Mouse (Mus musculus): Measurements from ENCODE around the gene Aasdhppt. TPM values are rescaled to one million over a fixed set of nuclear protein-coding genes. Genes with fewer than 3 reads are reported as not detected.
A peak's percentile ranks its signal among the peaks of the same experiment; 100 is the strongest.

Aasdhppt gene
- polyA plus RNA-seq (2014; fragmentation: Nextera tagmentation; extraction: Ambion mirVana): 29.7 and 32.0 TPM in 2 replicates

- DNase-seq (ENCODE audit: low spot score) (peak; percentile 100), ATAC-seq (ENCODE audit: low read depth) (peak; percentile 99)
- no peaks in the 10 kb centered on the region for H3K27me3 ChIP-seq (replicated peaks; ENCODE audit: control insufficient read depth, insufficient read depth, low read length)
- no peaks in the 10 kb centered on the region for H3K36me3 ChIP-seq (ENCODE audit: control insufficient read depth, insufficient read depth, low read length)
- under 1% methylated on average over 43 of the region's 53 CpGs for WGBS
- peaks cover 17% of the 10 kb centered on the region for H3K4me1 ChIP-seq (ENCODE audit: control insufficient read depth, insufficient read depth, low read length)
- peak within 1 kb of the TSS; percentile 92 for H3K27ac ChIP-seq (replicated peaks; ENCODE audit: low read depth, low read length)
- peak within 1 kb of the TSS; percentile 78 for H3K4me3 ChIP-seq (ENCODE audit: low read depth, low read length)
- peak within 1 kb of the TSS; percentile 82 for H3K9ac ChIP-seq (ENCODE audit: low read depth, low read length)
- H3K9me3 ChIP-seq (ENCODE audit: control insufficient read depth, low read length): no peaks in the 10 kb centered on the region
- peak within 1 kb of the TSS; percentile 69 for H3K4me2 ChIP-seq (ENCODE audit: low read depth, low read length)
Measured at GRCm38 (mm10) chr9:4309351-4310085, at the start of gene Aasdhppt, which contains the start of gene Kbtbd3. Gene Aasdhppt, minus strand, starts transcription at chr9:4309471. Gene Kbtbd3, plus strand, starts transcription at chr9:4309833.

GRCm38 (mm10) chr9:4353163-4353562 lies 43.9 kb upstream of the Aasdhppt start:
- H3K9ac ChIP-seq (ENCODE audit: low read depth, low read length): no peak overlapping the region
- no peak overlapping the region for H3K4me3 ChIP-seq (ENCODE audit: low read depth, low read length)
- no peaks in the 10 kb centered on the region for H3K4me1 ChIP-seq (ENCODE audit: control insufficient read depth, insufficient read depth, low read length)
- no peak overlapping the region for H3K27ac ChIP-seq (replicated peaks; ENCODE audit: low read depth, low read length)
- H3K4me2 ChIP-seq (ENCODE audit: low read depth, low read length): no peak overlapping the region
- H3K36me3 ChIP-seq (ENCODE audit: control insufficient read depth, insufficient read depth, low read length): no peaks in the 10 kb centered on the region
- H3K9me3 ChIP-seq (ENCODE audit: control insufficient read depth, low read length): no peaks in the 10 kb centered on the region
- WGBS: 87% methylated on average over 1 of the region's 1 CpGs
- no peaks in the 10 kb centered on the region for H3K27me3 ChIP-seq (replicated peaks; ENCODE audit: control insufficient read depth, insufficient read depth, low read length)
- DNase-seq (ENCODE audit: low spot score) (no peak), ATAC-seq (ENCODE audit: low read depth) (no peak)

GRCm38 (mm10) chr9:4318939-4319721 lies 9.9 kb upstream of the Aasdhppt start:
- no peaks in the 10 kb centered on the region for H3K27me3 ChIP-seq (replicated peaks; ENCODE audit: control insufficient read depth, insufficient read depth, low read length)
- ATAC-seq (ENCODE audit: low read depth) (no peak), DNase-seq (ENCODE audit: low spot score) (no peak)
- H3K9ac ChIP-seq (ENCODE audit: low read depth, low read length): no peak overlapping the region
- WGBS: 81% methylated on average over 6 of the region's 6 CpGs
- H3K4me2 ChIP-seq (ENCODE audit: low read depth, low read length): no peak overlapping the region
- H3K4me1 ChIP-seq (ENCODE audit: control insufficient read depth, insufficient read depth, low read length): no peaks in the 10 kb centered on the region
- no peaks in the 10 kb centered on the region for H3K9me3 ChIP-seq (ENCODE audit: control insufficient read depth, low read length)
- H3K4me3 ChIP-seq (ENCODE audit: low read depth, low read length): no peak overlapping the region
- H3K27ac ChIP-seq (replicated peaks; ENCODE audit: low read depth, low read length): no peak overlapping the region
- H3K36me3 ChIP-seq (ENCODE audit: control insufficient read depth, insufficient read depth, low read length): no peaks in the 10 kb centered on the region

- Histone ChIP-seq H3K9me3 (ENCODE audit: control insufficient read depth, low read length) (no peaks in the 10 kb centered on the region), H3K4me2 (ENCODE audit: low read depth, low read length) (no peak overlapping the region), H3K9ac (ENCODE audit: low read depth, low read length) (no peak overlapping the region), H3K27me3 (replicated peaks; ENCODE audit: control insufficient read depth, insufficient read depth, low read length) (no peaks in the 10 kb centered on the region), H3K4me1 (ENCODE audit: control insufficient read depth, insufficient read depth, low read length) (peaks cover under 1% of the 10 kb centered on the region; the same call in 1 of the 2 replicates), H3K4me3 (ENCODE audit: low read depth, low read length) (no peak overlapping the region), H3K36me3 (ENCODE audit: control insufficient read depth, insufficient read depth, low read length) (no peaks in the 10 kb centered on the region), H3K27ac (replicated peaks; ENCODE audit: low read depth, low read length) (no peak overlapping the region)
- DNase-seq (ENCODE audit: low spot score) (no peak), ATAC-seq (ENCODE audit: low read depth) (no peak)
- WGBS: 93% methylated on average over 2 of the region's 2 CpGs
Measured at GRCm38 (mm10) chr9:4315746-4316145, 6.5 kb upstream of the Aasdhppt start.

- H3K27me3 ChIP-seq (replicated peaks; ENCODE audit: control insufficient read depth, insufficient read depth, low read length): no peaks in the 10 kb centered on the region
- H3K27ac ChIP-seq (replicated peaks; ENCODE audit: low read depth, low read length): no peak overlapping the region
- peaks cover 6% of the 10 kb centered on the region; the same call in 1 of the 2 replicates for H3K4me1 ChIP-seq (ENCODE audit: control insufficient read depth, insufficient read depth, low read length)
- no peak for ATAC-seq (ENCODE audit: low read depth)
- no peak overlapping the region for H3K4me2 ChIP-seq (ENCODE audit: low read depth, low read length)
- no peak overlapping the region for H3K9ac ChIP-seq (ENCODE audit: low read depth, low read length)
- H3K9me3 ChIP-seq (ENCODE audit: control insufficient read depth, low read length): no peaks in the 10 kb centered on the region
- WGBS: 92% methylated on average over 4 of the region's 4 CpGs
- no peak overlapping the region for H3K4me3 ChIP-seq (ENCODE audit: low read depth, low read length)
- DNase-seq (ENCODE audit: low spot score): no peak
- H3K36me3 ChIP-seq (ENCODE audit: control insufficient read depth, insufficient read depth, low read length): no peaks in the 10 kb centered on the region
Measured at GRCm38 (mm10) chr9:4313946-4314345, 4.7 kb upstream of the Aasdhppt start.

GRCm38 (mm10) chr9:4311162-4311561 lies 1.9 kb upstream of the Aasdhppt start:
- no peaks in the 10 kb centered on the region for H3K9me3 ChIP-seq (ENCODE audit: control insufficient read depth, low read length)
- no peak overlapping the region for H3K4me3 ChIP-seq (ENCODE audit: low read depth, low read length)
- WGBS: 88% methylated on average over 3 of the region's 3 CpGs

GRCm38 (mm10) chr9:4310706-4311105 lies 1.4 kb upstream of the Aasdhppt start:
- ATAC-seq (ENCODE audit: low read depth): no peak
- WGBS: 73% methylated on average over 3 of the region's 3 CpGs
- peak overlapping the region; percentile 81 for H3K9ac ChIP-seq (ENCODE audit: low read depth, low read length)

More at GRCm38 (mm10) chr9:4311162-4311561, 1.9 kb upstream of the Aasdhppt start:
- DNase-seq (ENCODE audit: low spot score) (no peak), ATAC-seq (ENCODE audit: low read depth) (no peak)
- Histone ChIP-seq H3K36me3 (ENCODE audit: control insufficient read depth, insufficient read depth, low read length) (no peaks in the 10 kb centered on the region), H3K9ac (ENCODE audit: low read depth, low read length) (no peak overlapping the region), H3K4me1 (ENCODE audit: control insufficient read depth, insufficient read depth, low read length) (peaks cover 17% of the 10 kb centered on the region), H3K27ac (replicated peaks; ENCODE audit: low read depth, low read length) (no peak overlapping the region), H3K27me3 (replicated peaks; ENCODE audit: control insufficient read depth, insufficient read depth, low read length) (no peaks in the 10 kb centered on the region), H3K4me2 (ENCODE audit: low read depth, low read length) (peak overlapping the region; percentile 64; the same call in 1 of the 2 replicates)

GRCm38 (mm10) chr9:4308628-4309350 lies 482 bp downstream of the Aasdhppt start:
- Histone ChIP-seq H3K9me3 (ENCODE audit: control insufficient read depth, low read length) (no peaks in the 10 kb centered on the region), H3K9ac (ENCODE audit: low read depth, low read length) (peak overlapping the region; percentile 82), H3K4me2 (ENCODE audit: low read depth, low read length) (peak overlapping the region; percentile 69), H3K27ac (replicated peaks; ENCODE audit: low read depth, low read length) (peak overlapping the region; percentile 79), H3K27me3 (replicated peaks; ENCODE audit: control insufficient read depth, insufficient read depth, low read length) (no peaks in the 10 kb centered on the region), H3K4me3 (ENCODE audit: low read depth, low read length) (peak overlapping the region; percentile 78), H3K4me1 (ENCODE audit: control insufficient read depth, insufficient read depth, low read length) (peaks cover 17% of the 10 kb centered on the region), H3K36me3 (ENCODE audit: control insufficient read depth, insufficient read depth, low read length) (no peaks in the 10 kb centered on the region)
- WGBS: under 1% methylated on average over 30 of the region's 36 CpGs
- peak; percentile 39 for ATAC-seq (ENCODE audit: low read depth)
- DNase-seq (ENCODE audit: low spot score): peak; percentile 35

More at GRCm38 (mm10) chr9:4310706-4311105, 1.4 kb upstream of the Aasdhppt start:
- H3K27ac ChIP-seq (replicated peaks; ENCODE audit: low read depth, low read length): peak overlapping the region; percentile 92
- H3K27me3 ChIP-seq (replicated peaks; ENCODE audit: control insufficient read depth, insufficient read depth, low read length): no peaks in the 10 kb centered on the region
- peaks cover 17% of the 10 kb centered on the region for H3K4me1 ChIP-seq (ENCODE audit: control insufficient read depth, insufficient read depth, low read length)
- H3K4me3 ChIP-seq (ENCODE audit: low read depth, low read length): peak overlapping the region; percentile 78
- H3K36me3 ChIP-seq (ENCODE audit: control insufficient read depth, insufficient read depth, low read length): no peaks in the 10 kb centered on the region
- no peaks in the 10 kb centered on the region for H3K9me3 ChIP-seq (ENCODE audit: control insufficient read depth, low read length)
- peak overlapping the region; percentile 64 for H3K4me2 ChIP-seq (ENCODE audit: low read depth, low read length)
- no peak for DNase-seq (ENCODE audit: low spot score)
